Mouse (Mus musculus) lung, postnatal 0 days (tissue): ENCODE measurements at regions not wholly inside any gene's neighbourhood (a gene's known extent, or its start where the extent isn't known, plus 50 kb on each side); places are given as distances from the start of the nearest gene placed in this dataset.
"Not testable (repeated sequence)": the region's sequence is repeated elsewhere in the genome, so short reads cannot be mapped to it uniquely, and the experiment has no call there.

Experiments
- CTCF ChIP-seq: IDR thresholded peaks from 2 replicates; pipeline ENCODE4 v1.5.1; 2016; ENCODE audit warnings: antibody characterized with exemption, mild to moderate bottlenecking
- EP300 ChIP-seq: IDR thresholded peaks from 2 replicates; pipeline ENCODE4 v1.6.1; 2016; ENCODE audit warnings: antibody characterized with exemption, mild to moderate bottlenecking, control low read depth

DNA sequence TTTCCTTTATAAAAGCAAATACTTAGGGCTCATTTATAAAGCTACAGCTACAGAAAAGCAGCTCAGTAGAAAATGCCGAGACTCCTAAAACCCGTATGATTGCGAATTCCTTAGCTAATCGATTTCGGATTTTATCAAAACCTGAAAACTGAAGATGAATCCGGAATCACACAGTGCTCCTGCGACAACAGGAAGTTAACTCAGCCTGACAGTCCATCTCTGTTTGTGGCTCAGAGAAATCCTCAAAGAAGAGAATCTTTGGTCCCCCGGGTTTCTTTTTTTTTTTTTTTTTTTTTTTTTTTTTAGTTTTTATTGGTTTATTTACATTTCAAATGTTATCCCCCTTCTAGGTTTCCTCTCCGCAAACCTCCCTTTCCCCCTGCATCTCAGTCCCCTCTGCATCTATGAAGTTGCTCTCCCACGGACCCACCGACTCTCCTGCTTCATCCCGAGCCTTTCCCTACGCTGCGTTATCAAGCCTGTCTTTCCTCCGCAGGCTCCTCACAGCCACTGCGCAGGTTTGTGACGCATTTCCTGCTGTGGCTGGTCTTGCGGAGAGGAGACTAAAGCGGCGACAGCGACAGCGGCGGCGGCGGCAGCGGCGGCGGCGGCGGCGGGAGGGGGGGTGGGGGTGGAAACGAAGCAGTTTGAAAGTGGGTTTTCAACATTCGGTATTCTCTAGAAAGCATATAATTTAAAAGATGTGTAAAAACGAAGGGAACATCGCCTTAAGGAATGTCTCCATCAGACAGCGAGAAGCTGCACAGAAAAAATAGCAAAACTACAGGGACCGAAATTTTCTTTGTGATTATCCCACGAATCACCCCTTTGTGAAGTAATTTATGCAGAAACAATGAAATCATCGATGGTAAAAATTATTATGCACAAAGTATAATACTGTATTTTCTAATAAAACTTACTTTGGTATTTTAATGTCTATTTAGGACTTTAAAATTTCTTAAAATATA lies 352.3 kb upstream of the Snrpn start:
- not testable (repeated sequence) for TF ChIP-seq CTCF, EP300
